Mouse (Mus musculus): Measurements from ENCODE around the gene Ninj1.
A peak's percentile ranks its signal among the peaks of the same experiment; 100 is the strongest.

GRCm38 (mm10) chr13:49147007-49147857, 40.1 kb upstream of the Ninj1 start:
- TF ChIP-seq POLR2A (IDR thresholded peaks at IDR 0.05; ENCODE audit: borderline replicate concordance, extremely low read depth, insufficient read depth, insufficient read length, poor library complexity, severe bottlenecking) (0 out of 2 replicates have a peak, but pooled peaks have one; percentile 22), CTCF (IDR thresholded peaks at IDR 0.05; ENCODE audit: borderline replicate concordance, extremely low read depth, insufficient read depth, insufficient read length) (no peak)

Measured in brain, embryonic 14.5 days (tissue).